Mouse (Mus musculus): ENCODE data around the gene Tagln2.

Tagln2 gene

GRCm38 (mm10) chr1:172499765-172500441 is at the start of gene Tagln2:
Gene Tagln2 (plus strand): TSS chr1:172500047.
- in situ Hi-C loops (cut with MboI; ENCODE audit: low sequenced_read_pairs), result no loop called here

DNA sequence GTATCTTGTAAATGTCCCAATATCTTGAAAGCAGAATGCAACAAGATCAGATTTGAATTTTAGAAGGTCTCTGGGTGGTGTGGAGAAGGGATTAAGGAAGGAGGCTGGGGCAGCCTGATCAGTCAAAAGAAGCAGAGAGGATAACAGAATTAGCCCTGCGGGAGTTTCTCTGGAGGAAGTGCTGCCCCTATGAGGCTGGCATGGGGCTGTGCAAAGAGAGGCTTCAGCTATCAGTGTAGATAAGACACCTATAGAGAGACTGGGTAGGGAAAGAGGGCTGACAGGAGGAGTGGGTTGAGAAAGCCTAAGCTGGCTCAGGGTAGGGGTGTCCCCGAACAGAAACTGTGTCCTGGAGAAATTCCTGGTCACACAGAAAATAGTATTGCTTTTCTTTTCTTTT is 49.6 kb upstream of the Tagln2 start:
- in situ Hi-C loops (cut with MboI; ENCODE audit: low sequenced_read_pairs), result no loop called here

DNA sequence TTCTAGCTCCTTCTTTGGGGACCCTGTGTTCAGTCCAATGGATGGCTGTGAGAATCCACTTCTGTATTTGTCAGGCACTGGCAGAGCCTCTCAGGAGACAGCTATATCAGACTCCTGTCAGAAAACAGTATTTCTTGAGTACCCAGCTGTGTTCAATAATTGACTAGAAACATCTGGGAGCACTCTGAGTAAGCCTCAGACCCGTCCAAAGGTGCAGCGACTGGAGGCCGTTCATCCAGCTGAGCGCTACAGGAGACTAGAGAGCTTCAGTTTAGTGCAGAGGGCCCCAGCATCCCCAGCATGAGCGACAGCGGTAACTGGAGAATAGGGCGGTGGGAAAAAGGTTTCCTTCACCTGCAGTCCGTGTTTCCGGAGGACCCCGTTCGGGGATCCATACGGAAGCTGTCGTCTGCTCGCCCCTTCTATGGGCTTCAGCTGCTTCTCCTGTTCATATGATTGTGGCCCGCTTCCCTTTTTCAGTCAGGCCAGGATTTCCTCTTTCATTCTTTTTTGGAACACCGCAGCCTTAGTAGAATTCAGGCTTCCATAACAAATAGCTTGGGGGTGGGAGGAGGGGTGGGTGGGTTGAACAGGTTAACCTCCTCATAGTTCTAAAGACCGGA is 48.9 kb upstream of the Tagln2 start:
- in situ Hi-C loops (cut with MboI; ENCODE audit: low sequenced_read_pairs), result no loop called here

DNA sequence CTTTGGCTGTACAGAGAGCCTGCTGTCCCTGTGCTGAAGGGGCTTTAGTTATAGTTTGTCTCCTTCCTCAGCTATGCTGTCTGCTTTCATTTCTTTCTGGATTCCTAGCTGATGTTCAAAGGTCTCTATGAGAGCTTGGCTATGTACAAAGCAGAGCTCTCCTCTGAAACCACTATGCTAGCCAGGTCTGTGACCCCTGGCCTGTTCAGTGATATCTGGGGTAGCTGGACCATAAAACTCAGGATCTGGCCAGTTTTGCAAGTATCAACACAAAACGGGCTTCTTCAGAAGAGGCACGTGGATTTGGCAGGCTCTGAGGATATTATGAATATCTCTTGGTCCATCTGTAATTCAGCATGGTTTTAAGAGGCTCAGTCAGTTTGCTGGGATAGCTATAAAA is 46.9 kb upstream of the Tagln2 start:
- in situ Hi-C loops (cut with MboI; ENCODE audit: low sequenced_read_pairs), result no loop called here

GRCm38 (mm10) chr1:172453810-172454209 is 46.0 kb upstream of the Tagln2 start:
- in situ Hi-C loops (cut with MboI; ENCODE audit: low sequenced_read_pairs), result no loop called here

- in situ Hi-C loops (cut with MboI; ENCODE audit: low sequenced_read_pairs), result no loop called here
Measured at GRCm38 (mm10) chr1:172455416-172455815, 44.4 kb upstream of the Tagln2 start.

- in situ Hi-C loops (cut with MboI; ENCODE audit: low sequenced_read_pairs), result no loop called here
Measured at GRCm38 (mm10) chr1:172456001-172456677, 43.7 kb upstream of the Tagln2 start.

- in situ Hi-C loops (cut with MboI; ENCODE audit: low sequenced_read_pairs), result no loop called here
Measured at GRCm38 (mm10) chr1:172457196-172457595, 42.7 kb upstream of the Tagln2 start.

- in situ Hi-C loops (cut with MboI; ENCODE audit: low sequenced_read_pairs), result no loop called here
Measured at GRCm38 (mm10) chr1:172458041-172458440, 41.8 kb upstream of the Tagln2 start.

GRCm38 (mm10) chr1:172461602-172462001 is 38.2 kb upstream of the Tagln2 start:
- in situ Hi-C loops (cut with MboI; ENCODE audit: low sequenced_read_pairs), result no loop called here

- in situ Hi-C loops (cut with MboI; ENCODE audit: low sequenced_read_pairs), result no loop called here
Measured at GRCm38 (mm10) chr1:172462534-172462933, 37.3 kb upstream of the Tagln2 start.

GRCm38 (mm10) chr1:172463387-172464333 is 36.2 kb upstream of the Tagln2 start:
- in situ Hi-C loops (cut with MboI; ENCODE audit: low sequenced_read_pairs), result no loop called here

- in situ Hi-C loops (cut with MboI; ENCODE audit: low sequenced_read_pairs), result no loop called here
Measured at GRCm38 (mm10) chr1:172468301-172468877, 31.5 kb upstream of the Tagln2 start.

- in situ Hi-C loops (cut with MboI; ENCODE audit: low sequenced_read_pairs), result no loop called here
Measured at GRCm38 (mm10) chr1:172469373-172469772, 30.5 kb upstream of the Tagln2 start.

DNA sequence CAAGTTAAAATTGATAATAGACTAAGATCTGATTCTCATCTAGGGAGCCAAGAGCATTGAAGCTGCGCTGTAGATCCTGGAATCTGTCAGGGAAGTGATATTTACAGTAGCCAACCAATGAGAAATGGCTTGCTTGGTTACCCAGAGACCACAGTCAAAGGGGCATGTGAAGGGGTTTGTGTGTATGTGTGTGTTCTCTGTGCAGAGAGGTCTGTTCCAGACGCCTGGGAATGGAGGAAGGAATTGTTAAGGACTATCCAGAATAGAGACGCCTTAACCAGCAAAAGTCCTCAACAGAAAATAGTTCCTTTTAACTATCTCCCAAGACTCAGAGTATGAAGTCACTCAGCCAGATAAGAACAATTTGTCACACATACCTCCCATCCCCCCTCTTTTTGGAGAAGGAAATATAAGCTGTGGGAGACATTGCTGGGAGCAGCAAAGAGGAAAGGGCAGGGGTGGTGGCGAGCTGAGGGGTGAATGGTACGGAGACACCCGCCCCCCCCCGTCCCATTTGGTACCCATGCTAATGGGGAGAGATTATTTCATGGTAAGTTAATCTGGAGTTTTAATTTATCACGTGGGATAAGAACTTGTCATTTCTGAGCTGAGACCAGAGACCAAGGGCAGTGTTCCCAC is 29.9 kb upstream of the Tagln2 start:
- in situ Hi-C loops (cut with MboI; ENCODE audit: low sequenced_read_pairs), result no loop called here

DNA sequence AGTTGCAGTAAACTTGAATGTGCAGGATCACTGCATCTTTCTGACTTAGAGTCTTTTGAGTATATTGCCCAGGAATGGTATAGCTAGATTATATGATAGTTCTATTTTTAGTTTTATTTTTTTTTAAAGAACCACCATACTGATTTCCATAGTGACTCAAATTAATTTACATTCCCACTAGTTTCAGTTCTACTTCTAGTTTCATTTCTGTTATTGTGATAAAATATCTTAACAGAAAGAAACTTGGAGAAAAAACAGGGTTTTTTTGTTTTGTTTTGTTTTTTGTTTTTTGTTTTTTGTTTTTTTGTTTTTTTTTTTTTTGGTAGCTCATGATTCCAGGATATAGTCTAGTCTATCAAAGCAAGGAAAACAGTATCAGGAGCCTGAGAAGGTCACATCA is 26.9 kb upstream of the Tagln2 start:
- in situ Hi-C loops (cut with MboI; ENCODE audit: low sequenced_read_pairs), result no loop called here

DNA sequence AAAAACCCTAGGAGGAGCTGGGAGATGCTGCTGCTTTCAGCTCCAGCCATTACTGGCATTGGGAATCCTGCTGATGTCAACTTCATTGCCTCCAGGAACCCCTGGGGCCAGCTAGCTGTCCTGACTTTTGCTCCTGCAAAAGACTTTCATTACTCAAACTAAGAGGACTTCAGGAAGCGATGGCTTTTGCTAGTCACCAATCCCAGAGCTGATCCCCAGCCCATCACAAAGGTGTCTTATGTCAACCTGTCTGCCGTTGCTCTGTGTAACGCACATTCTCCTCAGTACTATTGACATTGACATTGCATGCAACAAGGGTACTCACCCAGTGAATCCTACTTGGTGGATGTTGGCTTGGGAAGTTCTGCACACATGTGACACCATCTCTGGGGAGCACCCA is 25.7 kb upstream of the Tagln2 start:
- in situ Hi-C loops (cut with MboI; ENCODE audit: low sequenced_read_pairs), result no loop called here

- in situ Hi-C loops (cut with MboI; ENCODE audit: low sequenced_read_pairs), result no loop called here
Measured at GRCm38 (mm10) chr1:172475054-172475741, 24.6 kb upstream of the Tagln2 start, which contains the start of gene Slamf9. Gene Slamf9 (plus strand): TSS chr1:172475358.

GRCm38 (mm10) chr1:172478020-172478419 is 21.8 kb upstream of the Tagln2 start:
- in situ Hi-C loops (cut with MboI; ENCODE audit: low sequenced_read_pairs), result no loop called here
